Mouse (Mus musculus) liver, adult 2 months (tissue): ENCODE data around the gene Sema6d. TPM values are rescaled to one million over a fixed set of nuclear protein-coding genes. Genes with fewer than 3 reads are reported as not detected.

ENCODE experiments used
- DNase-seq: peaks from one replicate; pipeline ENCODE4 v3.0.0-alpha.2; 2011; ENCODE audit warnings: low read depth, low spot score; ENCODE audit errors: extremely low read depth
- H3K27ac ChIP-seq: fragments of 200-500 bp; replicated peaks from 2 replicates; pipeline ENCODE4 v1.5.1; 2012; ENCODE audit warnings: low read depth, mild to moderate bottlenecking, control low read depth, inconsistent platforms, low read length; ENCODE audit not compliant: insufficient read depth
- H3K27me3 ChIP-seq: fragments of 200-500 bp; 2 replicates; pipeline ENCODE4 v1.6.1; 2012; ENCODE audit warnings: mild to moderate bottlenecking, moderate library complexity, low read length, inconsistent platforms; ENCODE audit not compliant: control insufficient read depth, insufficient read depth
- H3K36me3 ChIP-seq: fragments of 200-500 bp; 2 replicates; pipeline ENCODE4 v1.6.1; 2012; ENCODE audit warnings: low read length, inconsistent platforms; ENCODE audit not compliant: control insufficient read depth, insufficient read depth
- H3K4me1 ChIP-seq: fragments of 200-500 bp; 2 replicates; pipeline ENCODE4 v1.6.1; 2011; ENCODE audit warnings: low read length; ENCODE audit not compliant: control insufficient read depth, insufficient read depth
- H3K4me3 ChIP-seq: fragments of 200-500 bp; 2 replicates; pipeline ENCODE4 v1.5.1; 2011; ENCODE audit warnings: low read depth, mild to moderate bottlenecking, control low read depth, low read length, moderate library complexity; ENCODE audit not compliant: insufficient read depth
- H3K79me2 ChIP-seq: fragments of 200-500 bp; 2 replicates; pipeline ENCODE4 v1.6.1; 2012; ENCODE audit warnings: inconsistent platforms, mild to moderate bottlenecking, low read length, moderate library complexity; ENCODE audit not compliant: control insufficient read depth, insufficient read depth
- H3K9ac ChIP-seq: fragments of 200-500 bp; 2 replicates; pipeline ENCODE4 v1.6.1; 2012; ENCODE audit warnings: low read depth, mild to moderate bottlenecking, control low read depth, inconsistent platforms, low read length
- CTCF ChIP-seq: fragments of 200-500 bp; IDR thresholded peaks from 2 replicates; pipeline ENCODE4 v1.5.1; 2011; ENCODE audit warnings: low read depth, low read length, control low read depth
- POLR2A ChIP-seq: fragments of 200-500 bp; IDR thresholded peaks from 2 replicates; pipeline ENCODE4 v1.6.1; 2011; ENCODE audit warnings: low read length, control low read depth; ENCODE audit not compliant: insufficient read depth; ENCODE audit errors: extremely low read depth
- WGBS: fragments of 180-500 bp; shearing (Covaris S2); methylation state at CpG from one replicate; pipeline ENCODE4 v1.1.7; 2018; 5-methylcytosine and 5-hydroxymethylcytosine counted together
- polyA plus RNA-seq: library from polyadenylated mRNA; depleted of rRNA; stranded (reverse); fragments of >200 nt; gene quantifications from 2 replicates; pipeline ENCODE4 v1.2.3, GENCODE M21; 2012
- total RNA-seq: library from RNA; depleted of rRNA; stranded (reverse); fragments of >200 nt; gene quantifications from 2 replicates; pipeline ENCODE4 v1.2.3, GENCODE M21; 2014

Gene Sema6d
- total and polyA plus RNA-seq, 2 experiments: 3.9 to 8.5 TPM

GRCm38 (mm10) chr2:124401727-124402380 is 312.1 kb downstream of the Sema6d start:
- WGBS: 70% methylated on average over 6 of the region's 6 CpGs
- Histone ChIP-seq H3K27me3 (no peaks in the 10 kb centered on the region), H3K9ac (no peak overlapping the region), H3K4me3 (no peak overlapping the region), H3K27ac (no peak overlapping the region), H3K79me2 (no peaks in the 10 kb centered on the region), H3K4me1 (no peaks in the 10 kb centered on the region), H3K36me3 (no peaks in the 10 kb centered on the region)
- TF ChIP-seq CTCF (no peak), POLR2A (no peak)
- DNase-seq: no peak

GRCm38 (mm10) chr2:124403571-124403970 is 313.8 kb downstream of the Sema6d start:
- 81% methylated on average over 8 of the region's 8 CpGs for WGBS

GRCm38 (mm10) chr2:124403981-124404380 is 314.2 kb downstream of the Sema6d start:
- H3K4me3 ChIP-seq: no peak overlapping the region
- DNase-seq: no peak
- no peak overlapping the region for H3K27ac ChIP-seq
- no peaks in the 10 kb centered on the region for H3K27me3 ChIP-seq
- no peaks in the 10 kb centered on the region for H3K4me1 ChIP-seq
- H3K79me2 ChIP-seq: no peaks in the 10 kb centered on the region
- H3K9ac ChIP-seq: no peak overlapping the region
- 73% methylated on average over 6 of the region's 6 CpGs for WGBS
- H3K36me3 ChIP-seq: no peaks in the 10 kb centered on the region
- TF ChIP-seq CTCF (no peak), POLR2A (no peak)

More at GRCm38 (mm10) chr2:124403571-124403970, 313.8 kb downstream of the Sema6d start:
- H3K4me3 ChIP-seq: no peak overlapping the region
- H3K79me2 ChIP-seq: no peaks in the 10 kb centered on the region
- H3K27ac ChIP-seq: no peak overlapping the region
- no peak for TF ChIP-seq CTCF
- no peak for TF ChIP-seq POLR2A
- H3K4me1 ChIP-seq: no peaks in the 10 kb centered on the region
- no peak for DNase-seq
- H3K27me3 ChIP-seq: no peaks in the 10 kb centered on the region
- no peaks in the 10 kb centered on the region for H3K36me3 ChIP-seq
- no peak overlapping the region for H3K9ac ChIP-seq

GRCm38 (mm10) chr2:124404631-124405562 is 315.1 kb downstream of the Sema6d start:
- Histone ChIP-seq H3K36me3 (no peaks in the 10 kb centered on the region), H3K27ac (no peak overlapping the region), H3K4me3 (no peak overlapping the region), H3K27me3 (no peaks in the 10 kb centered on the region), H3K4me1 (no peaks in the 10 kb centered on the region), H3K9ac (no peak overlapping the region), H3K79me2 (no peaks in the 10 kb centered on the region)
- TF ChIP-seq CTCF (no peak), POLR2A (no peak)
- 92% methylated on average over 6 of the region's 6 CpGs for WGBS
- no peak for DNase-seq

GRCm38 (mm10) chr2:124408956-124409355 is 319.2 kb downstream of the Sema6d start:
- H3K27me3 ChIP-seq: no peaks in the 10 kb centered on the region
- H3K27ac ChIP-seq: no peak overlapping the region
- H3K4me3 ChIP-seq: no peak overlapping the region
- no peak overlapping the region for H3K9ac ChIP-seq
- WGBS: 90% methylated on average over 1 of the region's 1 CpGs
- no peak for DNase-seq
- TF ChIP-seq CTCF (no peak), POLR2A (no peak)
- no peaks in the 10 kb centered on the region for H3K36me3 ChIP-seq
- no peaks in the 10 kb centered on the region for H3K4me1 ChIP-seq
- H3K79me2 ChIP-seq: no peaks in the 10 kb centered on the region

GRCm38 (mm10) chr2:124416730-124417129 is 327.0 kb downstream of the Sema6d start:
- 74% methylated on average over 3 of the region's 3 CpGs for WGBS
- TF ChIP-seq CTCF: no peak
- TF ChIP-seq POLR2A: no peak
- DNase-seq: no peak

More at GRCm38 (mm10) chr2:124416730-124417129, 327.0 kb downstream of the Sema6d start:
- Histone ChIP-seq H3K27ac (no peak overlapping the region), H3K4me1 (no peaks in the 10 kb centered on the region), H3K36me3 (no peaks in the 10 kb centered on the region), H3K27me3 (no peaks in the 10 kb centered on the region; the same call in 1 of the 2 replicates), H3K9ac (no peak overlapping the region), H3K79me2 (no peaks in the 10 kb centered on the region), H3K4me3 (no peak overlapping the region)
